10 mouse cellular contexts compared by ENCODE assay signal in the genomic region with DNA sequence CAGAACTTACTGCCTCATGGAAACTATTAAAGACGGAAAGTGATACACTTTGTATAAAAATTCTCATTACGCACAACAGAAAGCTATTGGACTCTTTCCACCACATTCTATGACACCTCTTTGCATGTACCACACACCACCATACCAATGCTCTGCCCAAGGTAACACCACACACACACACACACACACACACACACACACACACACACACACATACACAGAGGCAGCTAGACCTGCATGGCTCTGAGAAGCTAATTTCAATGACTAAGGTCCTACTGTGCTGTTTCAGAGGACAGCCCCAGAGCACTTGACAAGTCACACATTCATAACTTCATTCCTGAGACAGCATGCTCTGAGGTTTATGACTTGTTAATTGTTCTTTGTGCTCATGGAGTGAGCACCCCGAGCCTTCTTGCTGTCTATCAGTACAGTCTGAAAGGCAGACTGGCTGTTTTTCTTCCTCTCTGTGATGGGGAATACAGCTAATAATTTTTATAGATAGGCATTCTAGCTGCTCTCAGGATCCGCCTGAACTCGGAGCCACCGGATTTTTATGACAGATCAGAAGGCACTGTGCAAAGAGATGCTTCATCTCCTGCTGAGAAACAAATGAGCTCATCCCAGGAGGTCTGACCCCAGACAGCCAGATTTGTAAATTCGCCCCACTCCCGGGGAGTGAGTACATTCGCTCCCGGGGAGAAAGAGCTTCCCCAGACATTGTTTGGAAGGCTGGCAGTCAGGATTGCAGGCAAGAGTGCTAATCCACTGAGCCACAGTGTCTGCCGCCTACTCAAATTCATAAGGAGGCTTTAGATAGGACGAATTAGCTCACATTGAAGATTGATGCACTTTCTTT.
DNase-seq lines count a peak whose midpoint lies in the region; ATAC-seq lines count a peak whose summit lies in the region.
"Had no signal": no experiment of that assay in that cellular context is flagged by ENCODE, and none has a peak within 500 bp of the region (broad histone marks: within the 10 kb centered on the region; RNA-seq: fewer than 3 reads in every experiment).

No protein-coding gene starts in this region.

- DNase-seq in left cerebral cortex, postnatal 25 days (ENCODE audit: low spot score in 2 of 2), result peak; percentile 14 to 62
- no peak for DNase-seq in left cerebral cortex, adult 8-10 months (ENCODE audit: low spot score in 2 of 2)
- DNase-seq in cerebellum, postnatal 10 days, result peak; percentile 6 to 23
- DNase-seq in adipocyte (ENCODE audit: low spot score), result no peak
- DNase-seq in spleen, adult 18-20 months, result no peak
- DNase-seq in gastrocnemius, postnatal 36 days, result no peak
- DNase-seq: liver, embryonic 13.5 days had no signal

- WGBS in heart, embryonic 15.5 days, result 24% methylated on average over 12 of the region's 12 CpGs
- WGBS in neural tube, embryonic 12.5 days, result 18% methylated on average over 12 of the region's 12 CpGs

- H3K4me1 ChIP-seq in heart, embryonic 15.5 days (replicated peaks), result peaks cover 20% of the 10 kb centered on the region
- no peaks in the 10 kb centered on the region; the same call in 1 of the 2 replicates for H3K4me1 ChIP-seq in neural tube, embryonic 12.5 days
- H3K4me1 ChIP-seq: liver, embryonic 13.5 days had no signal

- intact Hi-C loops in left cerebral cortex, postnatal 25 days (cut with DNase I), result loop anchor here (5.0 kb wide), 1 partner anchor 55 kb away; no protein-coding TSS in a partner anchor
- intact Hi-C loops in gastrocnemius, postnatal 36 days (cut with DNase I), result no loop called here

- H3K9ac ChIP-seq in heart, embryonic 15.5 days, result no peak overlapping the region
- H3K9ac ChIP-seq in neural tube, embryonic 12.5 days, result no peak overlapping the region
- H3K9ac ChIP-seq: liver, embryonic 13.5 days had no signal

- peak overlapping the region; percentile 76 for H3K27ac ChIP-seq in heart, embryonic 15.5 days
- H3K27ac ChIP-seq in neural tube, embryonic 12.5 days, result no peak overlapping the region
- H3K27ac ChIP-seq: liver, embryonic 13.5 days had no signal

- H3K4me3 ChIP-seq in heart, embryonic 15.5 days, result no peak overlapping the region
- H3K4me3 ChIP-seq in neural tube, embryonic 12.5 days, result no peak overlapping the region
- H3K4me3 ChIP-seq: liver, embryonic 13.5 days had no signal

- ATAC-seq in heart, embryonic 15.5 days (replicated peaks; ENCODE audit: insufficient number of reproducible peaks, insufficient read depth, low FRiP score, low read depth), result no peak
- peak; percentile 64 for ATAC-seq in neural tube, embryonic 12.5 days (ENCODE audit: low FRiP score, low read depth)

- peak overlapping the region; percentile 31; the same call in 1 of the 2 replicates for H3K4me2 ChIP-seq in heart, embryonic 15.5 days
- 0 out of 2 replicates have a peak overlapping the region, but pooled peaks have one; percentile 2 for H3K4me2 ChIP-seq in neural tube, embryonic 12.5 days (replicated peaks)
- H3K4me2 ChIP-seq: liver, embryonic 13.5 days had no signal

- no peaks in the 10 kb centered on the region for H3K36me3 ChIP-seq in heart, embryonic 15.5 days
- H3K36me3 ChIP-seq in neural tube, embryonic 12.5 days, result peaks cover 5% of the 10 kb centered on the region

- no peaks in the 10 kb centered on the region for H3K9me3 ChIP-seq in heart, embryonic 15.5 days (replicated peaks)
- H3K9me3 ChIP-seq in neural tube, embryonic 12.5 days, result no peaks in the 10 kb centered on the region
- H3K9me3 ChIP-seq: G1E; liver, embryonic 13.5 days had no signal

- no peaks in the 10 kb centered on the region for H3K27me3 ChIP-seq in heart, embryonic 15.5 days
- no peaks in the 10 kb centered on the region for H3K27me3 ChIP-seq in neural tube, embryonic 12.5 days (replicated peaks)
- H3K27me3 ChIP-seq: liver, embryonic 13.5 days had no signal

Comparison
In these comparisons a context has a peak if more than half of its experiments do, and no peak if none do; other contexts are left out.
1. DNase-seq: peak in left cerebral cortex, postnatal 25 days (2 of 2) and cerebellum, postnatal 10 days (2 of 2); none in left cerebral cortex, adult 8-10 months (0 of 2), adipocyte (single experiment), spleen, adult 18-20 months (0 of 2) and gastrocnemius, postnatal 36 days (0 of 2).